Mouse (Mus musculus) megakaryocyte, embryonic 14.5 days (primary cell): ENCODE results near the gene Emp2.

Experiments used
- FLI1 ChIP-seq: IDR thresholded peaks from 2 replicates; pipeline ENCODE4 v1.6.1; 2012; ENCODE audit warnings: low read length, inconsistent platforms, mixed read lengths
- GATA1 ChIP-seq: IDR thresholded peaks from 3 replicates; pipeline ENCODE4 v1.6.1; 2012; ENCODE audit warnings: mixed read lengths, low read length, inconsistent platforms, borderline replicate concordance

DNA sequence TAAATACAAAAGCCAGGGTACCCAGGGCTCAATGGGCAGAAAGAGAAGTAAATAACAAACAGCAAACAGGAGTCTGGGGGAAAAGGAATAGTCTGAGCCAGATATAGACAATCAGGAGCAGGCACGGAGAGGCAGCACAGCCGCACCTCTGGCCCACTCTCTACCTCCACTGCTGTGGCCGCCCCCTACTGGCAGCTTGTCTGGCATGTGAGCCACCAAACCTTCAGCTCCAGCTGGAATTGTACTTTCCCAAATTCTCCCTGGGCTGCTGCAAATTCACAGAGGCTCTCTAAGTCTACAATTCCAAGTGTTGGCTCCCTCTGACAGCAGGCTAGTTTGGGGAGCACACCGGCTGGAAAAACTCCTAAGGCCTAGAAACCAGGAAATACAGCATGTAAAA is 39.3 kb downstream of the Emp2 start:
- TF ChIP-seq FLI1 (no peak), GATA1 (no peak)
